Mouse (Mus musculus) E14TG2a.4 (cell line): ENCODE results near the gene Fam193b.

Experiments used
- CTCF ChIP-seq: conservative IDR thresholded peaks from 2 replicates; pipeline ENCODE4 v1.5.1; 2014; ENCODE audit warnings: low read length
- NANOG ChIP-seq: IDR thresholded peaks from 2 replicates; pipeline ENCODE4 v1.6.1; 2014; ENCODE audit warnings: borderline replicate concordance, low read length, mixed read lengths

GRCm38 (mm10) chr13:55591961-55592490 is 21.1 kb upstream of the Fam193b start:
- TF ChIP-seq CTCF (no peak), NANOG (no peak)
